Mouse (Mus musculus) ES-E14 (cell line): ENCODE measurements around the gene Olfr1341. TPM values are rescaled to one million over a fixed set of nuclear protein-coding genes. Genes with fewer than 3 reads are reported as not detected.
A peak's percentile ranks its signal among the peaks of the same experiment; 100 is the strongest.

Experiments used
- DNase-seq: peaks from one replicate; pipeline ENCODE4 v3.0.0-alpha.2; 2013; ENCODE audit warnings: low read depth, low spot score
- H3K27ac ChIP-seq: 2 replicates; pipeline ENCODE4 v1.5.1; 2012; ENCODE audit warnings: low read depth, mild to moderate bottlenecking, low read length, moderate library complexity, mixed read lengths; ENCODE audit not compliant: poor library complexity, insufficient read depth, severe bottlenecking
- H3K36me3 ChIP-seq: 2 replicates; pipeline ENCODE4 v1.6.1; 2012; ENCODE audit warnings: mild to moderate bottlenecking, low read length, moderate library complexity, mixed read lengths; ENCODE audit not compliant: control insufficient read depth, poor library complexity, insufficient read depth, severe bottlenecking
- H3K4me1 ChIP-seq, 2 experiments: fragments of 150-350 bp in 1 of 2; sonication (generic) in 1 of 2; 2 replicates each; pipeline ENCODE4 v1.6.1; 2012; ENCODE audit warnings: low read length in 2 of 2, mild to moderate bottlenecking in 1 of 2, mixed read lengths in 1 of 2; ENCODE audit not compliant: control insufficient read depth in 2 of 2, insufficient read depth in 2 of 2, poor library complexity in 1 of 2
- H3K4me3 ChIP-seq, 2 experiments: fragments of 150-350 bp in 1 of 2; sonication (generic) in 1 of 2; 2 replicates each; pipeline ENCODE4 v1.5.1; 2012; ENCODE audit warnings: low read length in 2 of 2, low read depth in 1 of 2, mild to moderate bottlenecking in 1 of 2, mixed read lengths in 1 of 2; ENCODE audit not compliant: insufficient read depth in 1 of 2, poor library complexity in 1 of 2, severe bottlenecking in 1 of 2
- H3K9ac ChIP-seq: 2 replicates; pipeline ENCODE4 v1.6.1; 2012; ENCODE audit warnings: low read depth, mild to moderate bottlenecking, low read length, mixed read lengths; ENCODE audit not compliant: poor library complexity, insufficient read depth, severe bottlenecking
- H3K9me3 ChIP-seq: fragments of 150-350 bp; sonication (generic); 2 replicates; pipeline ENCODE4 v1.6.1; 2012; ENCODE audit warnings: low read depth, mild to moderate bottlenecking, low read length; ENCODE audit not compliant: control insufficient read depth, insufficient read depth
- CHD2 ChIP-seq: IDR thresholded peaks from 2 replicates; pipeline ENCODE4 v1.6.1; 2014; ENCODE audit warnings: mild to moderate bottlenecking, low read depth, low read length, inconsistent platforms
- HCFC1 ChIP-seq: IDR thresholded peaks from 2 replicates; pipeline ENCODE4 v1.6.1; 2012; ENCODE audit warnings: low read length, inconsistent platforms, borderline replicate concordance; ENCODE audit not compliant: insufficient read depth
- MAFK ChIP-seq: IDR thresholded peaks from 2 replicates; pipeline ENCODE4 v1.6.1; 2014; ENCODE audit warnings: mild to moderate bottlenecking, low read depth, low read length, inconsistent platforms; ENCODE audit not compliant: insufficient read depth
- ZC3H11A ChIP-seq: IDR thresholded peaks from 2 replicates; pipeline ENCODE4 v1.6.1; 2012; ENCODE audit warnings: low read depth, mild to moderate bottlenecking, inconsistent platforms, low read length, borderline replicate concordance
- ZNF384 ChIP-seq: IDR thresholded peaks from 2 replicates; pipeline ENCODE4 v1.6.1; 2012; ENCODE audit warnings: low read depth, low read length, inconsistent platforms
- in situ Hi-C, 2 experiments: fragments of 600-800 bp; cut with MboI; formaldehyde crosslinking; loops; one replicate each; pipeline ENCODE4 v1.15.1; 2025; ENCODE audit warnings: low sequenced_read_pairs in 2 of 2, inconsistent platforms in 1 of 2; ENCODE audit not compliant: unreplicated experiment in 2 of 2
- total RNA-seq: library from RNA; depleted of rRNA; stranded (reverse); fragments of 300-350 nt; gene quantifications from 2 replicates; pipeline ENCODE4 v1.2.3, GENCODE M21; 2012; rRNA removed

Olfr1341 gene
- total RNA-seq, 1 experiment, result 0.04 TPM

DNA sequence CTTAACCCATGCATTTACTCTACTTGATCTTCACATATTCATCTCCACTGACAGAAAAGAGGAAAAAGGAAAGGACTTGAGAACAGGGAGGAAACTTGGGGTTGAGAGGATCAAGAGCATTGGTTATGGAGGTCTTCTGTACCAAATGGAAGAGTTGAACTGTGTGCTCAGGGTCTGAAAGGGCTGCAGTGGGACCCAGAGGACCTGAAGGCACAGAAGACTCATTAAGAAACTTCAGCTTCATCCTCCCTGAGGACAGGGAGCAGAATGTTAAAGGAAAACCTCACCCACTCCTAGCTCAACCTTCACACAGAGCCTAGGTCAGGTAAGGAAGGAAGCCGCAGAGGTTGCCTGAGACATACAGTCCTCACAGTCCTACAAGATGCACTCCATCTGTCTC, 28.6 kb downstream of the Olfr1341 start, which contains the start of gene Olfr1339:
Gene Olfr1339, plus strand, starts transcription at position 301 of the 400 bp plus-strand sequence.
- Histone ChIP-seq H3K9ac (no peak within 1 kb of the TSS), H3K4me3 (no peak within 1 kb of the TSS), H3K4me1 (no peaks in the 10 kb centered on the region), H3K27ac (no peak within 1 kb of the TSS), H3K36me3 (no peaks in the 10 kb centered on the region), H3K9me3 (no peaks in the 10 kb centered on the region)
- in situ Hi-C loops, result no loop called here
- DNase-seq, result no peak
- TF ChIP-seq ZC3H11A (no peak), HCFC1 (no peak), MAFK (no peak), CHD2 (no peak), ZNF384 (no peak)

DNA sequence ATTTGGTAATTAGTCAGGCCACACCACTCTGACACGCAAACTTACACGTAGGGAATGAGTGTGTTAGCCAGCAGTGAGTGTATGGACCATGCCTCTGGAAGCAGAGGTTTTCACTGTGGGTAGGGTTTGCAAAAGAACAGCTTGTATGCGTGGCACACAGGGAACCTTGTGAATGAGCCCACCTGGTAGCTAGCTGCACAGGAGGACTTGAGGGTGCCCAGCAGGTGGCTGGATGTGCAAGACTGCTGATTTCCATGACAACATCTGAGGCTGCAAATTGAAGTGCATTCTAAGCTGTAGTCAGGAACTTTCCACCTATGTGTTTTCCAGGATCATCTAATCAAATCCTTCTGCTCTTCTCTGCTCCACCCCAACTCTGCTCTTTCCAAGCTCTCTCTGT, 36.3 kb downstream of the Olfr1341 start:
- Histone ChIP-seq H3K4me1 (peaks cover 5 to 18% of the 10 kb centered on the region in 2 experiments), H3K4me3 (no peak overlapping the region), H3K27ac (no peak overlapping the region), H3K9ac (no peak overlapping the region), H3K9me3 (no peaks in the 10 kb centered on the region), H3K36me3 (no peaks in the 10 kb centered on the region)
- in situ Hi-C loops, result no loop called here
- DNase-seq, result no peak
- TF ChIP-seq ZNF384 (no peak), ZC3H11A (no peak), CHD2 (no peak), MAFK (no peak), HCFC1 (no peak)

GRCm38 (mm10) chr4:118740988-118741698, 37.8 kb downstream of the Olfr1341 start:
- Histone ChIP-seq H3K36me3 (no peaks in the 10 kb centered on the region), H3K4me3 (peak overlapping the region; percentile 40 to 65), H3K9me3 (no peaks in the 10 kb centered on the region), H3K27ac (peak overlapping the region; percentile 85), H3K9ac (peak overlapping the region; percentile 78; the same call in 1 of the 2 replicates), H3K4me1 (peaks cover 5 to 18% of the 10 kb centered on the region in 2 experiments)
- DNase-seq, result peak; percentile 90
- in situ Hi-C loops, result no loop called here
- TF ChIP-seq MAFK (peak; percentile 55; the same call in 1 of the 2 replicates), ZNF384 (no peak)

GRCm38 (mm10) chr4:118741881-118742280, 38.6 kb downstream of the Olfr1341 start:
- no peaks in the 10 kb centered on the region for H3K36me3 ChIP-seq
- no peaks in the 10 kb centered on the region for H3K9me3 ChIP-seq
- in situ Hi-C loops, result no loop called here
- H3K27ac ChIP-seq, result peak overlapping the region; percentile 85
- peak overlapping the region; percentile 40 to 65 for H3K4me3 ChIP-seq
- peak overlapping the region; percentile 78 for H3K9ac ChIP-seq
- H3K4me1 ChIP-seq, result peaks cover 5 to 18% of the 10 kb centered on the region in 2 experiments
- TF ChIP-seq HCFC1, result no peak
- TF ChIP-seq CHD2, result no peak
- DNase-seq, result no peak

DNA sequence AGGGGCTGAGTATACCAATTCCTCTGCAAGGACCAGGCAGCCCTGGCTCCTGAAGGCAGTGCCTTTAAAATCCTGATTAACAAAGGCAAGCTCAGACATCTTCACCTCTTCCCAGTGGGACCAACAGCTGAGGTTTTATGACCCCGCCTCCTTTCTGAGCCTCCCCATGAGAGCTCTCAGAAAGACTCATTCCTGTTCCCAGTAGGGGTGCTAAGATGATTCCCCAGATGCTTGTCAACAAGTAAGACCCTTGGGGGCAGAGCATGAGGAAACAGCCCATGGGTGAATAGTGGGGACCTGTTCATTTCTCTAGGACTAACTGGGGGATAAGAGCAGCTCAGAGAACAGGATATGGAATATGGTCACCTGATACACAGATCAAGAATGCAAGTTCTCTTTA, 55.3 kb downstream of the Olfr1341 start, which contains the start of gene Olfr1338:
Gene Olfr1338, minus strand, starts transcription at position 101 of the 400 bp plus-strand sequence.
- TF ChIP-seq ZC3H11A (no peak), HCFC1 (no peak), CHD2 (no peak), MAFK (no peak), ZNF384 (no peak)
- Histone ChIP-seq H3K36me3 (no peaks in the 10 kb centered on the region), H3K9ac (no peak within 1 kb of the TSS), H3K27ac (no peak within 1 kb of the TSS), H3K4me1 (no peaks in the 10 kb centered on the region), H3K9me3 (no peaks in the 10 kb centered on the region; the same call in 1 of the 2 replicates), H3K4me3 (no peak within 1 kb of the TSS)
- no peak for DNase-seq
- in situ Hi-C loops, result no loop called here

Other genes with a start within 250 kb of the Olfr1341 start
- not detected in 2 replicates for gene Mpl, start 246.0 kb upstream of the Olfr1341 start, total RNA-seq
- 1.0 and 1.3 TPM in 2 replicates for gene Tie1, start 213.5 kb upstream of the Olfr1341 start, total RNA-seq
- 3.2 and 8.8 TPM in 2 replicates for gene 2610528J11Rik, start 176.5 kb upstream of the Olfr1341 start, total RNA-seq
- gene Tmem125, start 159.5 kb upstream of the Olfr1341 start, total RNA-seq, result 12.0 and 19.1 TPM in 2 replicates
- 0.16 and 0.18 TPM in 2 replicates for gene Cfap57, start 82.7 kb upstream of the Olfr1341 start, total RNA-seq
- 165 and 182 TPM in 2 replicates for gene Ebna1bp2, start 82.7 kb upstream of the Olfr1341 start, total RNA-seq
- gene Olfr62, start 44.6 kb upstream of the Olfr1341 start, total RNA-seq, result not detected in 2 replicates
- not detected in 2 replicates for gene Olfr1342, start 10.8 kb upstream of the Olfr1341 start, total RNA-seq
- gene Olfr1340, start 16.6 kb downstream of the Olfr1341 start, total RNA-seq, result not detected in 2 replicates
- gene Olfr1339, start 28.7 kb downstream of the Olfr1341 start, total RNA-seq, result not detected in 2 replicates
- not detected in 2 replicates for gene Olfr1338, start 55.2 kb downstream of the Olfr1341 start, total RNA-seq
- gene Olfr1337, start 79.1 kb downstream of the Olfr1341 start, total RNA-seq, result not detected in 2 replicates
- not detected in 2 replicates for gene Olfr1335, start 106.4 kb downstream of the Olfr1341 start, total RNA-seq
- not detected in 2 replicates for gene Olfr1333, start 132.8 kb downstream of the Olfr1341 start, total RNA-seq
- gene Olfr1331, start 161.1 kb downstream of the Olfr1341 start, total RNA-seq, result not detected in 2 replicates
- gene Olfr1330, start 185.1 kb downstream of the Olfr1341 start, total RNA-seq, result not detected in 2 replicates
- gene Olfr1329, start 213.9 kb downstream of the Olfr1341 start, total RNA-seq, result not detected in 2 replicates
- 0.11 TPM in 1 of 2 replicates, not detected in the other for gene Olfr1328, start 235.1 kb downstream of the Olfr1341 start, total RNA-seq